Mouse (Mus musculus): Measurements from ENCODE around the gene Ccdc190. TPM values are rescaled to one million over a fixed set of nuclear protein-coding genes. Genes with fewer than 3 reads are reported as not detected.

The Ccdc190 gene
- total and polyA plus RNA-seq, 3 experiments, result not detected

GRCm38 (mm10) chr1:169968792-169969515 lies 40.5 kb downstream of the Ccdc190 start, which contains the start of gene Hsd17b7:
Gene Hsd17b7 (minus strand): TSS chr1:169969241.
- Histone ChIP-seq H3K36me3 (ENCODE audit: control insufficient read depth in 1 of 2, insufficient read depth in 2 of 2, low read length in 2 of 2) (peaks cover 0 to 2% of the 10 kb centered on the region in 2 experiments; a peak in 2 of 4 replicates), H3K9me3 (replicated peaks; ENCODE audit: insufficient read depth, low read length) (no peaks in the 10 kb centered on the region), H3K79me2 (ENCODE audit: control insufficient read depth, insufficient read depth, low read length, poor library complexity) (no peaks in the 10 kb centered on the region), H3K4me1 (ENCODE audit: control insufficient read depth in 1 of 2, insufficient read depth in 2 of 2, low read length in 2 of 2) (no peaks in the 10 kb centered on the region), H3K27ac (ENCODE audit: control insufficient read depth, low read depth, low read length) (peak within 1 kb of the TSS; percentile 9; the same call in 1 of the 2 replicates), H3K9ac (ENCODE audit: control insufficient read depth, low read depth, low read length, poor library complexity, severe bottlenecking) (peak within 1 kb of the TSS; percentile 63), H3K4me3 (ENCODE audit: control insufficient read depth in 1 of 2, insufficient read depth in 1 of 2, low read depth in 2 of 2, low read length in 2 of 2) (peak within 1 kb of the TSS; percentile 76 to 80), H3K27me3 (ENCODE audit: control insufficient read depth in 1 of 2, insufficient read depth in 2 of 2, low read length in 2 of 2) (no peaks in the 10 kb centered on the region)
- DNase-seq (ENCODE audit: low read depth, low spot score), result peak; percentile 99
- TF ChIP-seq GATA1 (IDR thresholded peaks at IDR 0.05; ENCODE audit: low read depth, low read length) (0 out of 2 replicates have a peak, but pooled peaks have one; percentile 32), POLR2A (IDR thresholded peaks at IDR 0.05; ENCODE audit: control insufficient read depth in 1 of 2, insufficient read depth in 1 of 2, low read depth in 1 of 2, low read length in 2 of 2, poor library complexity in 1 of 2) (peak; percentile 36 to 87; a peak in 2 of 4 replicates), USF1 (IDR thresholded peaks at IDR 0.05; ENCODE audit: low read depth, low read length) (peak; percentile 97), CHD1 (IDR thresholded peaks at IDR 0.05; ENCODE audit: low read depth, low read length) (no peak), EP300 (IDR thresholded peaks at IDR 0.05; ENCODE audit: low read depth in 1 of 2, low read length in 2 of 2) (no peak), TBP (IDR thresholded peaks at IDR 0.05; ENCODE audit: low read depth, low read length) (peak; percentile 49; the same call in 1 of the 2 replicates), HCFC1 (IDR thresholded peaks at IDR 0.05; ENCODE audit: low read depth, low read length) (peak; percentile 60), USF2 (IDR thresholded peaks at IDR 0.05; ENCODE audit: borderline replicate concordance in 1 of 2, insufficient read depth in 1 of 2, low read depth in 1 of 2, low read length in 2 of 2) (peak in 1 of 2 experiments; percentile 74; a peak in 2 of 4 replicates), MAX (IDR thresholded peaks at IDR 0.05; ENCODE audit: low read length) (peak; percentile 90), RAD21 (IDR thresholded peaks at IDR 0.05; ENCODE audit: low read depth, low read length) (no peak), MYC (IDR thresholded peaks at IDR 0.05; ENCODE audit: low read depth, low read length) (peak; percentile 24; the same call in 1 of the 2 replicates), MAZ (IDR thresholded peaks at IDR 0.05; ENCODE audit: low read depth, low read length) (peak; percentile 75; the same call in 1 of the 2 replicates), ZKSCAN1 (IDR thresholded peaks at IDR 0.05; ENCODE audit: low read depth, low read length) (no peak), MXI1 (IDR thresholded peaks at IDR 0.05; ENCODE audit: low read depth, low read length) (peak; percentile 85; the same call in 1 of the 2 replicates), POLR2AphosphoS2 (IDR thresholded peaks at IDR 0.05; ENCODE audit: low read length) (peak; percentile 56; the same call in 1 of the 2 replicates), SIN3A (IDR thresholded peaks at IDR 0.05; ENCODE audit: low read length) (peak; percentile 84), TCF12 (IDR thresholded peaks at IDR 0.05; ENCODE audit: low read depth, low read length) (0 out of 2 replicates have a peak, but pooled peaks have one; percentile 41), ZMIZ1 (IDR thresholded peaks at IDR 0.05; ENCODE audit: low read depth, low read length) (peak; percentile 75), NELFE (IDR thresholded peaks at IDR 0.05; ENCODE audit: low read depth, low read length) (peak; percentile 82)

GRCm38 (mm10) chr1:169969516-169969886 lies 41.1 kb downstream of the Ccdc190 start:
- Histone ChIP-seq H3K27me3 (ENCODE audit: control insufficient read depth in 1 of 2, insufficient read depth in 2 of 2, low read length in 2 of 2) (no peaks in the 10 kb centered on the region), H3K4me3 (ENCODE audit: control insufficient read depth in 1 of 2, insufficient read depth in 1 of 2, low read depth in 2 of 2, low read length in 2 of 2) (peak overlapping the region; percentile 63 to 76), H3K9me3 (replicated peaks; ENCODE audit: insufficient read depth, low read length) (no peaks in the 10 kb centered on the region), H3K9ac (ENCODE audit: control insufficient read depth, low read depth, low read length, poor library complexity, severe bottlenecking) (peak overlapping the region; percentile 63), H3K27ac (ENCODE audit: control insufficient read depth, low read depth, low read length) (peak overlapping the region; percentile 9; the same call in 1 of the 2 replicates), H3K36me3 (ENCODE audit: control insufficient read depth in 1 of 2, insufficient read depth in 2 of 2, low read length in 2 of 2) (peaks cover 0 to 2% of the 10 kb centered on the region in 2 experiments; a peak in 2 of 4 replicates), H3K79me2 (ENCODE audit: control insufficient read depth, insufficient read depth, low read length, poor library complexity) (no peaks in the 10 kb centered on the region), H3K4me1 (ENCODE audit: control insufficient read depth in 1 of 2, insufficient read depth in 2 of 2, low read length in 2 of 2) (no peaks in the 10 kb centered on the region)
- peak; percentile 80 for TF ChIP-seq JUND (IDR thresholded peaks at IDR 0.05; ENCODE audit: low read depth, low read length)
- TF ChIP-seq CHD2 (IDR thresholded peaks at IDR 0.05; ENCODE audit: low read length), result no peak
- TF ChIP-seq ZNF384 (IDR thresholded peaks at IDR 0.05; ENCODE audit: low read depth, low read length), result peak; percentile 79
- no peak for DNase-seq (ENCODE audit: low read depth, low spot score)

All from MEL (cell line).